7 mouse cellular contexts compared by ENCODE assay signal in the genomic region with DNA sequence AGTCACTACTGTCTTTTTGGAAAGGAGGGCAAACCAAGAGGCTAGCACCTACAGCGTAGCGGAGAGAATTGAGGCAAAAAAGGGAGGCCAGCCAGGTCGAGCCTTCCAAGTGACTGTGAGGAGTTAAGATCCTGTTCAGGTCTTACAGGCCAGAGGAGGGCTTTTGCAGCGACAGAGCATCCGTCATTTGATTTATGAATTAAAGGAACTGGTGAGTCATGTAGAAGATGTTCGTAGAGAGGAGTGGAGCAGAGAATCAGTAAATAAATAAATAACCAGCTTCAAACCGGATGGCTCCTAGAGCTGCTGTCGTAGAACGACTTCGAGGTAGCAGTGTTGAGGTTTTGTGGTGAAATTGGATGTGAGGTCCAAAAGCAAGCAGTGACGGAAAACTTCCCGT. TPM values are rescaled to one million over a fixed set of nuclear protein-coding genes. Genes with fewer than 3 reads are reported as not detected.
DNase-seq lines count a peak whose midpoint lies in the region; ATAC-seq and TF ChIP-seq lines count a peak whose summit lies in the region.

No protein-coding gene starts in this region.

- peak overlapping the region; percentile 88 for H3K9ac ChIP-seq in CH12.LX (ENCODE audit: insufficient read depth, low read depth)
- H3K9ac ChIP-seq in embryonic facial prominence, embryonic 12.5 days: peak overlapping the region; percentile 83
- peak overlapping the region; percentile 74 for H3K9ac ChIP-seq in hindbrain, postnatal 0 days (replicated peaks; ENCODE audit: low read length)
- H3K9ac ChIP-seq in lung, postnatal 0 days (replicated peaks; ENCODE audit: low read depth): peak overlapping the region; percentile 93

- peaks cover 46% of the 10 kb centered on the region for H3K79me2 ChIP-seq in CH12.LX (replicated peaks; ENCODE audit: control insufficient read depth, extremely low read depth, insufficient read depth, poor library complexity, severe bottlenecking)

- TF ChIP-seq EP300 in CH12.LX (IDR thresholded peaks at IDR 0.05; ENCODE audit: low read length): no peak
- TF ChIP-seq EP300 in lung, postnatal 0 days (IDR thresholded peaks at IDR 0.05): no peak

- H3K9me3 ChIP-seq in CH12.LX (replicated peaks; ENCODE audit: low read length): no peaks in the 10 kb centered on the region
- no peaks in the 10 kb centered on the region for H3K9me3 ChIP-seq in embryonic facial prominence, embryonic 12.5 days
- no peaks in the 10 kb centered on the region for H3K9me3 ChIP-seq in hindbrain, postnatal 0 days (ENCODE audit: low read length)
- no peaks in the 10 kb centered on the region for H3K9me3 ChIP-seq in lung, postnatal 0 days (ENCODE audit: low read length)

- H3K36me3 ChIP-seq in CH12.LX (replicated peaks in 1 of 2; ENCODE audit: control insufficient read depth in 1 of 2, insufficient read depth in 1 of 2, low read length in 1 of 2): peaks cover 26 to 45% of the 10 kb centered on the region in 2 experiments
- H3K36me3 ChIP-seq in embryonic facial prominence, embryonic 12.5 days: peaks cover 27% of the 10 kb centered on the region
- peaks cover 21% of the 10 kb centered on the region for H3K36me3 ChIP-seq in hindbrain, postnatal 0 days (ENCODE audit: insufficient read depth, low read length)
- H3K36me3 ChIP-seq in lung, postnatal 0 days (ENCODE audit: insufficient read depth, low read length): peaks cover 11% of the 10 kb centered on the region; the same call in 1 of the 2 replicates

- in situ Hi-C loops in CH12.LX (cut with MboI; ENCODE audit: low pct_ligation_motif_present, low pct_unique_long_range_greater_than_20kb, low sequenced_read_pairs): loop anchor here (5.0 kb wide), 1 partner anchor 36 kb away; no protein-coding TSS in a partner anchor

- H3K27me3 ChIP-seq in CH12.LX (replicated peaks): no peaks in the 10 kb centered on the region
- H3K27me3 ChIP-seq in embryonic facial prominence, embryonic 12.5 days: no peaks in the 10 kb centered on the region
- no peaks in the 10 kb centered on the region for H3K27me3 ChIP-seq in hindbrain, postnatal 0 days (ENCODE audit: insufficient read depth, low read length)
- H3K27me3 ChIP-seq in lung, postnatal 0 days (replicated peaks; ENCODE audit: insufficient read depth, low read length): no peaks in the 10 kb centered on the region

- no peak for TF ChIP-seq RAD21 in CH12.LX (IDR thresholded peaks at IDR 0.05; ENCODE audit: low read depth, low read length)

- peak overlapping the region; percentile 65 for H3K4me2 ChIP-seq in CH12.LX (ENCODE audit: insufficient read depth, low read depth, poor library complexity, severe bottlenecking)
- peak overlapping the region; percentile 93 for H3K4me2 ChIP-seq in embryonic facial prominence, embryonic 12.5 days (replicated peaks)
- H3K4me2 ChIP-seq in hindbrain, postnatal 0 days (ENCODE audit: low read depth, low read length): peak overlapping the region; percentile 71
- peak overlapping the region; percentile 59 for H3K4me2 ChIP-seq in lung, postnatal 0 days (replicated peaks; ENCODE audit: low read depth, low read length)

- H3K4me1 ChIP-seq in CH12.LX (ENCODE audit: control insufficient read depth in 1 of 2, insufficient read depth in 2 of 2): peaks cover 3 to 33% of the 10 kb centered on the region in 2 experiments
- peaks cover 14% of the 10 kb centered on the region for H3K4me1 ChIP-seq in embryonic facial prominence, embryonic 12.5 days
- H3K4me1 ChIP-seq in hindbrain, postnatal 0 days (ENCODE audit: insufficient read depth, low read length): peaks cover 13% of the 10 kb centered on the region; the same call in 1 of the 2 replicates
- H3K4me1 ChIP-seq in lung, postnatal 0 days (ENCODE audit: insufficient read depth, low read depth, low read length): peaks cover 7% of the 10 kb centered on the region

- no peak for ATAC-seq in embryonic facial prominence, embryonic 12.5 days (ENCODE audit: insufficient number of reproducible peaks, insufficient read depth, low FRiP score, low TSS enrichment)
- ATAC-seq in hindbrain, postnatal 0 days: no peak
- no peak for ATAC-seq in lung, postnatal 0 days

- dilution Hi-C loops in CH12.LX (cut with MboI; ENCODE audit: extremely low pct_ligation_motif_present, extremely low pct_unique_long_range_greater_than_20kb, low sequenced_read_pairs): no loop called here

- TF ChIP-seq POLR2A in CH12.LX (IDR thresholded peaks at IDR 0.05; ENCODE audit: low read depth, low read length): no peak

- H3K27ac ChIP-seq in CH12.LX (ENCODE audit: insufficient read depth, low read depth): no peak overlapping the region
- no peak overlapping the region for H3K27ac ChIP-seq in embryonic facial prominence, embryonic 12.5 days
- no peak overlapping the region; the same call in 1 of the 2 replicates for H3K27ac ChIP-seq in hindbrain, postnatal 0 days
- peak overlapping the region; percentile 81; the same call in 1 of the 2 replicates for H3K27ac ChIP-seq in lung, postnatal 0 days (ENCODE audit: low read length)

- WGBS in embryonic facial prominence, embryonic 12.5 days: 54% methylated on average over 12 of the region's 12 CpGs
- WGBS in hindbrain, postnatal 0 days: 51% methylated on average over 12 of the region's 12 CpGs
- 22% methylated on average over 12 of the region's 12 CpGs for WGBS in lung, postnatal 0 days

- TF ChIP-seq CTCF in CH12.LX (conservative IDR thresholded peaks at IDR 0.05 in 1 of 2, IDR thresholded peaks at IDR 0.05 in 1 of 2; ENCODE audit: low read depth in 2 of 2, low read length in 2 of 2): no peak
- no peak for TF ChIP-seq CTCF in hindbrain, postnatal 0 days (IDR thresholded peaks at IDR 0.05; ENCODE audit: low read depth)
- TF ChIP-seq CTCF in lung, postnatal 0 days (IDR thresholded peaks at IDR 0.05): no peak

- peak overlapping the region; percentile 69 to 96 (median 90) for H3K4me3 ChIP-seq in CH12.LX (replicated peaks in 1 of 3; ENCODE audit: low read depth in 2 of 3, low read length in 2 of 3, poor library complexity in 1 of 3)
- H3K4me3 ChIP-seq in embryonic facial prominence, embryonic 12.5 days: peak overlapping the region; percentile 86
- H3K4me3 ChIP-seq in hindbrain, postnatal 0 days (ENCODE audit: low read length): peak overlapping the region; percentile 61
- H3K4me3 ChIP-seq in lung, postnatal 0 days (ENCODE audit: low read depth, low read length): peak overlapping the region; percentile 78

- DNase-seq in B cell, adult 2 months: peak; percentile 34 to 42
- DNase-seq in CH12.LX (ENCODE audit: extremely low read depth): peak; percentile 13
- DNase-seq in hindbrain, postnatal 0 days (ENCODE audit: low spot score): no peak
- DNase-seq in lung, postnatal 0 days (ENCODE audit: low spot score): peak; percentile 51
- DNase-seq in thymus, postnatal 14 days: peak; percentile 16
- no peak for DNase-seq in right cerebral cortex, postnatal 25 days

TF ChIP-seq in CH12.LX, 34 proteins besides CTCF, POLR2A, EP300 and RAD21:
- no peak for TF ChIP-seq USF2 (conservative IDR thresholded peaks at IDR 0.05; ENCODE audit: low read depth, low read length)
- no peak for TF ChIP-seq ZC3H11A (IDR thresholded peaks at IDR 0.05; ENCODE audit: low read depth, low read length)
- TF ChIP-seq KAT2A (IDR thresholded peaks at IDR 0.05; ENCODE audit: insufficient replicate concordance, low read length): no peak
- TF ChIP-seq ZKSCAN1 (IDR thresholded peaks at IDR 0.05; ENCODE audit: borderline replicate concordance, low read depth, low read length): no peak
- no peak for TF ChIP-seq MAFK (IDR thresholded peaks at IDR 0.05; ENCODE audit: insufficient replicate concordance, low read length)
- TF ChIP-seq E2F4 (IDR thresholded peaks at IDR 0.05; ENCODE audit: insufficient replicate concordance, low read depth, low read length): no peak
- TF ChIP-seq MAX (IDR thresholded peaks at IDR 0.05; ENCODE audit: low read length): no peak
- TF ChIP-seq ZMIZ1 (IDR thresholded peaks at IDR 0.05; ENCODE audit: low read depth, low read length): no peak
- no peak for TF ChIP-seq GABPA (IDR thresholded peaks at IDR 0.05; ENCODE audit: insufficient replicate concordance, low read depth, low read length)
- TF ChIP-seq USF1 (IDR thresholded peaks at IDR 0.05; ENCODE audit: low read depth, low read length): no peak
- no peak for TF ChIP-seq ETS1 (conservative IDR thresholded peaks at IDR 0.05; ENCODE audit: low read depth, low read length)
- TF ChIP-seq MYC (IDR thresholded peaks at IDR 0.05; ENCODE audit: low read depth, low read length): no peak
- TF ChIP-seq CHD1 (IDR thresholded peaks at IDR 0.05; ENCODE audit: low read depth, low read length): no peak
- TF ChIP-seq TCF12 (IDR thresholded peaks at IDR 0.05; ENCODE audit: low read depth, low read length): no peak
- no peak for TF ChIP-seq NELFE (IDR thresholded peaks at IDR 0.05; ENCODE audit: low read depth, low read length)
- no peak for TF ChIP-seq IRF4 (IDR thresholded peaks at IDR 0.05; ENCODE audit: low read depth, low read length)

RNA-seq across cellular contexts. Expression of a gene that starts 0.9 kb away (rescaled TPM):
- total RNA-seq in CH12.LX (2012; rRNA removed) (1.1 and 1.2 TPM in 2 replicates), CH12.LX (2014; rRNA removed) (1.3 and 1.6 TPM in 2 replicates)
- 1.4 and 1.5 TPM in 2 replicates for polyA plus RNA-seq in CH12.LX (2012; ENCODE audit: insufficient read length, low read depth)
- 1.1 and 1.2 TPM in 2 replicates for polyA plus RNA-seq in embryonic facial prominence, embryonic 12.5 days (2016; fragmentation: Nextera tagmentation; extraction: Ambion mirVana)
- 2.0 and 3.5 TPM in 2 replicates for total RNA-seq in hindbrain, postnatal 0 days (2014; rRNA removed)
- polyA plus RNA-seq in hindbrain, postnatal 0 days (2015; fragmentation: Nextera tagmentation; extraction: Ambion mirVana): 3.3 and 3.4 TPM in 2 replicates
- 1.5 and 1.8 TPM in 2 replicates for polyA plus RNA-seq in lung, postnatal 0 days (2015; fragmentation: Nextera tagmentation; extraction: Ambion mirVana)

RNA-seq across cellular contexts. Expression of a gene that starts 1.0 kb away (rescaled TPM):
- total RNA-seq in CH12.LX (2012; rRNA removed) (33.9 and 42.6 TPM in 2 replicates), CH12.LX (2014; rRNA removed) (67.0 and 70.9 TPM in 2 replicates)
- 52.2 and 52.4 TPM in 2 replicates for polyA plus RNA-seq in CH12.LX (2012; ENCODE audit: insufficient read length, low read depth)
- polyA plus RNA-seq in embryonic facial prominence, embryonic 12.5 days (2016; fragmentation: Nextera tagmentation; extraction: Ambion mirVana): 62.4 and 62.5 TPM in 2 replicates
- 27.9 and 31.1 TPM in 2 replicates for total RNA-seq in hindbrain, postnatal 0 days (2014; rRNA removed)
- polyA plus RNA-seq in hindbrain, postnatal 0 days (2015; fragmentation: Nextera tagmentation; extraction: Ambion mirVana): 44.0 and 44.7 TPM in 2 replicates
- polyA plus RNA-seq in lung, postnatal 0 days (2015; fragmentation: Nextera tagmentation; extraction: Ambion mirVana): 29.5 and 33.9 TPM in 2 replicates

RNA-seq across cellular contexts. Expression of a gene that starts 43.8 kb away (rescaled TPM):
- total RNA-seq in CH12.LX (2012; rRNA removed): 67.1 and 85.9 TPM in 2 replicates
- 145 and 150 TPM in 2 replicates for total RNA-seq in CH12.LX (2014; rRNA removed)
- 163 and 167 TPM in 2 replicates for polyA plus RNA-seq in CH12.LX (2012; ENCODE audit: insufficient read length, low read depth)
- polyA plus RNA-seq in embryonic facial prominence, embryonic 12.5 days (2016; fragmentation: Nextera tagmentation; extraction: Ambion mirVana): 119 and 135 TPM in 2 replicates
- 23.3 and 32.6 TPM in 2 replicates for total RNA-seq in hindbrain, postnatal 0 days (2014; rRNA removed)
- polyA plus RNA-seq in hindbrain, postnatal 0 days (2015; fragmentation: Nextera tagmentation; extraction: Ambion mirVana): 76.3 and 80.0 TPM in 2 replicates
- 95.5 and 96.2 TPM in 2 replicates for polyA plus RNA-seq in lung, postnatal 0 days (2015; fragmentation: Nextera tagmentation; extraction: Ambion mirVana)

Comparison
In these comparisons a context has a peak if more than half of its experiments do, and no peak if none do; other contexts are left out.
1. DNase-seq: peak in B cell, adult 2 months (2 of 2), CH12.LX (single experiment), lung, postnatal 0 days (single experiment) and thymus, postnatal 14 days (single experiment); none in hindbrain, postnatal 0 days (single experiment) and right cerebral cortex, postnatal 25 days (single experiment).
2. Peak in every context shown above with its lines, with median percentiles within 50 percentile points of each other: H3K4me2 ChIP-seq, H3K4me3 ChIP-seq and H3K9ac ChIP-seq.